Mouse (Mus musculus) hematopoietic stem cell, adult 5-6 weeks (primary cell): ENCODE measurements around the gene Clec4a2. TPM values are rescaled to one million over a fixed set of nuclear protein-coding genes. Genes with fewer than 3 reads are reported as not detected.
"Not testable (repeated sequence)": the region's sequence is repeated elsewhere in the genome, so short reads cannot be mapped to it uniquely, and the experiment has no call there.

Source experiments
- ATAC-seq, 2 experiments: fragments of 125-278 bp in 1 of 2; replicated peaks in 1 of 2; 2 replicates each; pipeline ENCODE4 v1.8.0; 2016 to 2017; ENCODE audit warnings: inconsistent platforms in 2 of 2, mild to moderate bottlenecking in 2 of 2, moderate number of reproducible peaks in 2 of 2, low read depth in 1 of 2, moderate TSS enrichment in 1 of 2; ENCODE audit not compliant: low FRiP score in 2 of 2, poor library complexity in 2 of 2, severe bottlenecking in 2 of 2, insufficient read depth in 1 of 2, low TSS enrichment in 1 of 2
- total RNA-seq: library from RNA; stranded (forward); fragments of 172-1452, 232-1000 nt; gene quantifications from 2 replicates; pipeline ENCODE4 v1.2.3, GENCODE M21; 2017

Gene Clec4a2
- total RNA-seq: 10.4 and 27.1 TPM in 2 replicates

DNA sequence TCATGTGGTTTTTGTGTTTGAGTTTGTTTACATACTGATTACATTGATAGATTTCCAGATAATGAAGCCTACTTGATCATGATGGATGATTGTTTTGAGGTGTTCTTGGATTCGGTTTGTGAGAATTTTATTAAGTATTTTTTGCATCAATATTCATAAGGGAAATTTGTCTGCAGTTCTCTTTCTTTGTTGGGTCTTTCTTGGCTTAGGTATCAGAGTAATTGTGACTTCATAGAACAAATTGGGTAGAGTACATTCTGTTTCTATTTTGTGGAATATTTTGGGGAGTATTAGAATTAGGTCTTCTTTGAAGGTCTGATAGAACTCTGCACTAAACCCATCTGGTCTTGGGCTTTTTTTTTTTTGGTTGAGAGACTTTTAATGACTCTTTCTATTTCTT is at the start of gene Clec4a2:
TSS of gene Clec4a2 (plus strand) at position 301 of the 400 bp plus-strand sequence.
- not testable (repeated sequence) for ATAC-seq

DNA sequence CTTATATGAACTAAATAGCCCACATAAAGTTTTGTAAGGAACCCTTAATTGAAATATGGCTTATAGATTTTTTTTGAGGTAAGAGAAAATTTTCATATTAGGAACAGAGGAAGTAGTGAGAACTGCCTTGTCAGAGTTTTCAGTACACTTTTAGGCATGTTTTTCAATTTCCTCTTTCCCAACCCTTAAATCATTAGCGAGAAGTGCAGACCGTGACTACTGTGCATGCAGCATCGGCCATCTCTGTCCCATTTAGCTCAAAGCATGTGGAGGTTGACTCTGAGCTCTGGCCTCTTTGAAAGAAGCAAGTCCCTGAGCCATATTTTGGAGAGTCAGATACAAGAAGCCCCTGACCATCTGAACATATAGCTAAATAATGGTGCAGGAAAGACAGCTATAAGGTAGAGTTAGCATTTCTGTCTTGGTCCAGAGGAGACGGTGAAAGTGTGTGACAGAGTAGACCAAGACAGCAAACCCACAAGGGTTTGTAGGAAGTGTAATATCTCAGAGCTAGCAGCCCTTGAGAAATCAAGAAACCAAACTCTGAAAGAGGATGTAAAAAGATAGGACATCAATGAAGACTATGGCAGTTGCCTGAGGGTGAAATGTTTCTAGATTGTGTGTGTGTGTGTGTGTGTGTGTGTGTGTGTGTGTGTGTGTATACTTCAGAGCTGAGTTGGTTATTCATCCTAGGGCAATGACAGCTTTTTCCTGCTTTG is 10.9 kb upstream of the Clec4a2 start:
- peak; percentile 89 to 93 for ATAC-seq

GRCm38 (mm10) chr6:123123195-123123594 is 17.0 kb downstream of the Clec4a2 start:
- ATAC-seq: peak; percentile 92 to 95

DNA sequence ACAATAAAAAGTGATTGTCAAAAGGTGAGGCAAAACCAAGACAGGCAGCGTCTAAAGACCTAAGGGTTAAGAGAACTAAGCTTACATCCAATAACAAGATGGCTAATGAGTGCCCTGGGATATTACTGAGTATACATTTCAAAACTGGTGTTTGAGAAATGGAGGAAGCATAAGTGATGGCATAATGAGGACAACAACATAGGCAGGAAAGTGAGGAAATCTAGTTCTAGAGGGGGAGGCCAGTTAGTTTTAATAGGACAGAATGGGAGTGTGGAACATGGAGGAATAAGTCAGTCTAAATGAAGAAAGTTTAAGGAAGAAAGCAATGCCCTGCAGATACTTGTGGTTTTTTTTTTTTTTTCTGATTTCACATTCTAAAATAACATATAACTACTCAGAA is 20.9 kb downstream of the Clec4a2 start:
- ATAC-seq: peak in 1 of 2 experiments; percentile 66; a peak in 1 of 4 replicates

DNA sequence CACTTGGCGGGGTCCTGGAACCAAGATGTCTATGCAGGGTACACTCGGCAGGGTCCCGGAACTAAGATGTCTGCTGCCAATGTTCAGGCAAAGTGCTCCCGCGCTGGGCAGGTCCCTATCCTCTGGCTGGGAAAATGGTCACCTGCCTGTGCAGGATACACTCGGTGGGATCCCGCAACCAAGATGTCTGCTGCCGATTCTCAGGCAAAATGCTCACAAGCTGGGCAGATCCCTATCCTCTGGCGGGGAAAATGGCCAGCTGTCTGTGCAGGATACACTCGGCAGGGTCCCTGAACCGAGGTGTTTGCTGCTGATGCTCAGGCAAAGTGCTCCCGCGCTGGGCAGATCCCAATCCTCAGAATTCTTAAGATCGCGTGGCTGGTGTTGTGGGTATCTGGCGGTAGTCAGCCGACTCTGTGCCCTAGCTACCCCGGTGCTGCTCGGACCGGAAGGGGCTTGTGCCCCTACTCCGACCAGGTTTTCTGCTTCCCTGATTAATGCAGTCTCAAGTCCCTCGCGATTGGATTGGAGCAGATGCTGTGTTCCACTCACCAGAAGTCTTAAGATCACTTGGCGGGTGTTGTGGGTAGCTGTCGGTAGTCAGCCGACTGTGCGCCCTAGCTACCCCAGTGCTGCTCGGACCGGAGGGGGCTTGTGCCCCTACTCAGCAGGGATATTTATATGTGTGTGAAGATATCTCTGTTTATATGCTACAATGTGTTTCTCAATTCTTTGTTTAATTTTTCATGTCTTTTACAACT is 31.7 kb downstream of the Clec4a2 start:
- ATAC-seq: not testable (repeated sequence)

GRCm38 (mm10) chr6:123170106-123170505 is 63.9 kb downstream of the Clec4a2 start:
- ATAC-seq: no peak

GRCm38 (mm10) chr6:123171040-123171439 is 64.8 kb downstream of the Clec4a2 start:
- ATAC-seq: no peak

- no peak for ATAC-seq
These were observed 66.4 kb downstream of the Clec4a2 start, which contains the start of gene Clec4b2 for GRCm38 (mm10) chr6:123172593-123172992. TSS of gene Clec4b2 (plus strand) at chr6:123172893.

DNA sequence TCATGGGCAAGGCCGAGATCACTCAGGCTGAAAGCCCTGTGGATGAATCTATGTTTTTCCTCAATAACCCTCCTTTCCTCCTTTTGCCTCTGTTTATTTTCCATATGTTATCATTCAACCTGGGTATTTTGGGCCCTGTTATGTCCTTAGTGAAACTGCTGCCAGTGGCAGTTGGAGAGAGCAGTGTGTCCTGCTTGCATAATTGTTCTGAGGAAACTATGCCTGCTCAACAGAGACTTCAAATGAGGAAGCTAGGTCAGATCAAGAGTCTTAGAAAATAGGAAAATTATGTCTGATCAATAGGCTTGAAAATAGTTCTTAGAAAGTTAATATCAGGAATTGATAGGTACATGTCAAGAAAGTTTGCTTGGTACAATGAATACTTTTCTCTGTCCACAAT is 69.3 kb downstream of the Clec4a2 start:
- peak; percentile 46 to 86; a peak in 1 of 4 replicates for ATAC-seq

GRCm38 (mm10) chr6:123184862-123185261 is 78.6 kb downstream of the Clec4a2 start:
- ATAC-seq: peak; percentile 91 to 94

Other genes with a start within 250 kb of the Clec4a2 start
- 16.7 and 21.1 TPM in 2 replicates for gene Necap1, start 232.0 kb upstream of the Clec4a2 start, total RNA-seq
- 0.50 and 3.9 TPM in 2 replicates for gene Clec4a1, start 184.6 kb upstream of the Clec4a2 start, total RNA-seq
- 3.7 and 6.4 TPM in 2 replicates for gene Clec4a3, start 153.9 kb upstream of the Clec4a2 start, total RNA-seq
- gene Clec4a4, start 116.1 kb upstream of the Clec4a2 start, total RNA-seq: not detected in 2 replicates
- 1.0 TPM in 1 of 2 replicates, not detected in the other for gene Clec4b1, start 56.5 kb upstream of the Clec4a2 start, total RNA-seq
- gene Clec4b2, start 66.5 kb downstream of the Clec4a2 start, total RNA-seq: 0.89 and 4.1 TPM in 2 replicates
- 0.99 TPM in 1 of 2 replicates, not detected in the other for gene Clec4n, start 123.4 kb downstream of the Clec4a2 start, total RNA-seq
- 0.35 and 4.9 TPM in 2 replicates for gene Clec4d, start 155.7 kb downstream of the Clec4a2 start, total RNA-seq
- 25.4 and 28.7 TPM in 2 replicates for gene Clec4e, start 183.4 kb downstream of the Clec4a2 start, total RNA-seq
- not detected in 2 replicates for gene Vmn2r19, start 201.9 kb downstream of the Clec4a2 start, total RNA-seq